Mouse (Mus musculus): ENCODE measurements around the gene Col15a1. TPM values are rescaled to one million over a fixed set of nuclear protein-coding genes. Genes with fewer than 3 reads are reported as not detected.

The Col15a1 gene
- polyA plus RNA-seq, 1 experiment from 2014 or later = 0.57 TPM

GRCm38 (mm10) chr4:47330378-47331052 lies 122.6 kb downstream of the Col15a1 start:
- Histone ChIP-seq H3K27ac (ENCODE audit: low read length) (no peak overlapping the region), H3K9me3 (replicated peaks; ENCODE audit: control insufficient read depth, low read length) (no peaks in the 10 kb centered on the region), H3K9ac (ENCODE audit: low read depth, low read length) (no peak overlapping the region), H3K27me3 (ENCODE audit: control insufficient read depth, insufficient read depth, low read depth, low read length) (no peaks in the 10 kb centered on the region), H3K4me3 (ENCODE audit: low read depth, low read length) (no peak overlapping the region), H3K4me1 (ENCODE audit: control insufficient read depth, low read depth, low read length) (no peaks in the 10 kb centered on the region), H3K36me3 (ENCODE audit: control insufficient read depth, insufficient read depth) (no peaks in the 10 kb centered on the region), H3K4me2 (ENCODE audit: low read depth, low read length) (no peak overlapping the region)
- WGBS (ENCODE audit: insufficient replicate concordance) = 76% methylated on average over 13 of the region's 13 CpGs
- no peak for ATAC-seq (ENCODE audit: low read depth)

- WGBS (ENCODE audit: insufficient replicate concordance) = 64% methylated on average over 6 of the region's 6 CpGs
- no peak for ATAC-seq (ENCODE audit: low read depth)
These were observed 124.9 kb downstream of the Col15a1 start for GRCm38 (mm10) chr4:47332812-47333343.

GRCm38 (mm10) chr4:47333541-47333940 lies 125.6 kb downstream of the Col15a1 start:
- Histone ChIP-seq H3K27me3 (ENCODE audit: control insufficient read depth, insufficient read depth, low read depth, low read length) (no peaks in the 10 kb centered on the region), H3K9ac (ENCODE audit: low read depth, low read length) (no peak overlapping the region), H3K27ac (ENCODE audit: low read length) (no peak overlapping the region), H3K4me3 (ENCODE audit: low read depth, low read length) (no peak overlapping the region), H3K9me3 (replicated peaks; ENCODE audit: control insufficient read depth, low read length) (no peaks in the 10 kb centered on the region), H3K4me1 (ENCODE audit: control insufficient read depth, low read depth, low read length) (no peaks in the 10 kb centered on the region), H3K4me2 (ENCODE audit: low read depth, low read length) (no peak overlapping the region), H3K36me3 (ENCODE audit: control insufficient read depth, insufficient read depth) (no peaks in the 10 kb centered on the region)
- ATAC-seq (ENCODE audit: low read depth) = no peak
- WGBS (ENCODE audit: insufficient replicate concordance) = 69% methylated on average over 3 of the region's 3 CpGs

More at GRCm38 (mm10) chr4:47332812-47333343, 124.9 kb downstream of the Col15a1 start:
- Histone ChIP-seq H3K4me3 (ENCODE audit: low read depth, low read length) (no peak overlapping the region), H3K4me1 (ENCODE audit: control insufficient read depth, low read depth, low read length) (no peaks in the 10 kb centered on the region), H3K9me3 (replicated peaks; ENCODE audit: control insufficient read depth, low read length) (no peaks in the 10 kb centered on the region), H3K4me2 (ENCODE audit: low read depth, low read length) (no peak overlapping the region), H3K9ac (ENCODE audit: low read depth, low read length) (no peak overlapping the region), H3K27ac (ENCODE audit: low read length) (no peak overlapping the region), H3K36me3 (ENCODE audit: control insufficient read depth, insufficient read depth) (no peaks in the 10 kb centered on the region), H3K27me3 (ENCODE audit: control insufficient read depth, insufficient read depth, low read depth, low read length) (no peaks in the 10 kb centered on the region)

- H3K36me3 ChIP-seq (ENCODE audit: control insufficient read depth, insufficient read depth) = no peaks in the 10 kb centered on the region
- no peak overlapping the region for H3K9ac ChIP-seq (ENCODE audit: low read depth, low read length)
- no peak overlapping the region for H3K4me3 ChIP-seq (ENCODE audit: low read depth, low read length)
- no peaks in the 10 kb centered on the region for H3K4me1 ChIP-seq (ENCODE audit: control insufficient read depth, low read depth, low read length)
- H3K27me3 ChIP-seq (ENCODE audit: control insufficient read depth, insufficient read depth, low read depth, low read length) = no peaks in the 10 kb centered on the region
- H3K9me3 ChIP-seq (replicated peaks; ENCODE audit: control insufficient read depth, low read length) = no peaks in the 10 kb centered on the region
- no peak for ATAC-seq (ENCODE audit: low read depth)
- H3K4me2 ChIP-seq (ENCODE audit: low read depth, low read length) = no peak overlapping the region
- 82% methylated on average over 3 of the region's 3 CpGs for WGBS (ENCODE audit: insufficient replicate concordance)
- no peak overlapping the region for H3K27ac ChIP-seq (ENCODE audit: low read length)
These were observed 129.1 kb downstream of the Col15a1 start for GRCm38 (mm10) chr4:47336941-47337600.

- Histone ChIP-seq H3K4me1 (ENCODE audit: control insufficient read depth, low read depth, low read length) (no peaks in the 10 kb centered on the region), H3K9me3 (replicated peaks; ENCODE audit: control insufficient read depth, low read length) (no peaks in the 10 kb centered on the region), H3K9ac (ENCODE audit: low read depth, low read length) (no peak overlapping the region), H3K4me2 (ENCODE audit: low read depth, low read length) (no peak overlapping the region), H3K27me3 (ENCODE audit: control insufficient read depth, insufficient read depth, low read depth, low read length) (no peaks in the 10 kb centered on the region; the same call in 1 of the 2 replicates), H3K36me3 (ENCODE audit: control insufficient read depth, insufficient read depth) (no peaks in the 10 kb centered on the region), H3K4me3 (ENCODE audit: low read depth, low read length) (no peak overlapping the region), H3K27ac (ENCODE audit: low read length) (no peak overlapping the region)
- ATAC-seq (ENCODE audit: low read depth) = no peak
- 38% methylated on average over 8 of the region's 8 CpGs for WGBS (ENCODE audit: insufficient replicate concordance)
These were observed 134.7 kb downstream of the Col15a1 start for GRCm38 (mm10) chr4:47342632-47343031.

GRCm38 (mm10) chr4:47347022-47347421 lies 139.1 kb downstream of the Col15a1 start:
- no peaks in the 10 kb centered on the region for H3K9me3 ChIP-seq (replicated peaks; ENCODE audit: control insufficient read depth, low read length)
- no peak for ATAC-seq (ENCODE audit: low read depth)
- H3K4me3 ChIP-seq (ENCODE audit: low read depth, low read length) = no peak overlapping the region
- H3K4me1 ChIP-seq (ENCODE audit: control insufficient read depth, low read depth, low read length) = peaks cover 3% of the 10 kb centered on the region
- no peak overlapping the region for H3K9ac ChIP-seq (ENCODE audit: low read depth, low read length)
- H3K27ac ChIP-seq (ENCODE audit: low read length) = no peak overlapping the region
- H3K4me2 ChIP-seq (ENCODE audit: low read depth, low read length) = no peak overlapping the region
- peaks cover 9% of the 10 kb centered on the region; the same call in 1 of the 2 replicates for H3K27me3 ChIP-seq (ENCODE audit: control insufficient read depth, insufficient read depth, low read depth, low read length)
- no peaks in the 10 kb centered on the region for H3K36me3 ChIP-seq (ENCODE audit: control insufficient read depth, insufficient read depth)
- 45% methylated on average over 4 of the region's 4 CpGs for WGBS (ENCODE audit: insufficient replicate concordance)

- no peak for ATAC-seq (ENCODE audit: low read depth)
- no peak overlapping the region for H3K9ac ChIP-seq (ENCODE audit: low read depth, low read length)
These were observed 141.8 kb downstream of the Col15a1 start for GRCm38 (mm10) chr4:47349759-47350158.

GRCm38 (mm10) chr4:47351386-47352049 lies 143.6 kb downstream of the Col15a1 start:
- H3K9me3 ChIP-seq (replicated peaks; ENCODE audit: control insufficient read depth, low read length) = no peaks in the 10 kb centered on the region
- peak overlapping the region; percentile 80; the same call in 1 of the 2 replicates for H3K4me3 ChIP-seq (ENCODE audit: low read depth, low read length)
- H3K27ac ChIP-seq (ENCODE audit: low read length) = no peak overlapping the region
- peak overlapping the region; percentile 97 for H3K4me2 ChIP-seq (ENCODE audit: low read depth, low read length)
- peaks cover 14% of the 10 kb centered on the region for H3K4me1 ChIP-seq (ENCODE audit: control insufficient read depth, low read depth, low read length)
- WGBS (ENCODE audit: insufficient replicate concordance) = 12% methylated on average over 9 of the region's 9 CpGs
- H3K27me3 ChIP-seq (ENCODE audit: control insufficient read depth, insufficient read depth, low read depth, low read length) = peaks cover 16% of the 10 kb centered on the region
- no peak for ATAC-seq (ENCODE audit: low read depth)
- no peaks in the 10 kb centered on the region for H3K36me3 ChIP-seq (ENCODE audit: control insufficient read depth, insufficient read depth)
- H3K9ac ChIP-seq (ENCODE audit: low read depth, low read length) = no peak overlapping the region

More at GRCm38 (mm10) chr4:47349759-47350158, 141.8 kb downstream of the Col15a1 start:
- H3K4me1 ChIP-seq (ENCODE audit: control insufficient read depth, low read depth, low read length) = peaks cover 14% of the 10 kb centered on the region
- H3K4me3 ChIP-seq (ENCODE audit: low read depth, low read length) = no peak overlapping the region
- peaks cover 16% of the 10 kb centered on the region for H3K27me3 ChIP-seq (ENCODE audit: control insufficient read depth, insufficient read depth, low read depth, low read length)
- no peaks in the 10 kb centered on the region for H3K36me3 ChIP-seq (ENCODE audit: control insufficient read depth, insufficient read depth)
- H3K27ac ChIP-seq (ENCODE audit: low read length) = no peak overlapping the region
- WGBS (ENCODE audit: insufficient replicate concordance) = 35% methylated on average over 6 of the region's 6 CpGs
- no peak overlapping the region for H3K4me2 ChIP-seq (ENCODE audit: low read depth, low read length)
- no peaks in the 10 kb centered on the region for H3K9me3 ChIP-seq (replicated peaks; ENCODE audit: control insufficient read depth, low read length)
